In the genomic region with DNA sequence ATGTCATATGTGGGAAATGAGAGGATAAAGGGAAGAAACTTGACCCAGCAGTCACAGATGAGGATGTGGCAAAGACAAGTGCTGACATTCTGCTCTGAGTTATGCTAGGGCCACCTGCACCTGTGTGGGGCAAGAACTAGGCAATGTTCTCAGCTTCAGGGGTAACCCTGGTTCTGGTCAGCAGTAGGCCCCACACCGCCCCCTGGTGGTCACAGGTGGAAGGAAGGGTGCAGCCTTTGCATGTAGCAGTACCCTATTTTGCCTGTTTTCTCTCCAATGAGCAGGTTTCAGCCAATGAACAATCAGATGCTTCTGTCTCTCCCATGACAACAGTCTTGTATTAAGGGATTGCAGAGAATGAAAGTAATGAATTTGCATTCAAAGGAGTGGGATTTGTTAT, we compare ENCODE assay signal across 9 mouse cellular contexts. TPM values are rescaled to one million over a fixed set of nuclear protein-coding genes. Genes with fewer than 3 reads are reported as not detected.
DNase-seq lines count a peak whose midpoint lies in the region; ATAC-seq and TF ChIP-seq lines count a peak whose summit lies in the region.
"Had no signal": no experiment of that assay in that cellular context is flagged by ENCODE, and none has a peak within 500 bp of the region (broad histone marks: within the 10 kb centered on the region; RNA-seq: fewer than 3 reads in every experiment).

No protein-coding gene starts in this region.

- no peak overlapping the region for H3K9ac ChIP-seq in liver, embryonic 12.5 days

- H3K36me3 ChIP-seq in kidney, adult 2 months (ENCODE audit: control insufficient read depth, insufficient read depth, low read length) = no peaks in the 10 kb centered on the region
- H3K36me3 ChIP-seq in liver, embryonic 12.5 days = peaks cover 95% of the 10 kb centered on the region

- peak; percentile 90 for TF ChIP-seq CTCF in kidney, adult 2 months (conservative IDR thresholded peaks at IDR 0.05; ENCODE audit: insufficient read depth, insufficient read length, low read depth, low read length)

- H3K4me3 ChIP-seq in kidney, adult 2 months (ENCODE audit: insufficient read depth, low read depth, low read length) = no peak overlapping the region
- no peak overlapping the region for H3K4me3 ChIP-seq in liver, embryonic 12.5 days
- H3K4me3 ChIP-seq: myocyte had no signal

- peak; percentile 57; the same call in 1 of the 2 replicates for ATAC-seq in liver, embryonic 12.5 days

- no peak for TF ChIP-seq POLR2A in kidney, adult 2 months (IDR thresholded peaks at IDR 0.05; ENCODE audit: low read depth, low read length)

- H3K4me2 ChIP-seq in liver, embryonic 12.5 days = no peak overlapping the region

- H3K9me3 ChIP-seq in liver, embryonic 12.5 days (replicated peaks) = no peaks in the 10 kb centered on the region

- 5% methylated on average over 1 of the region's 1 CpGs for WGBS in kidney, adult 2 months
- 0% methylated on average over 1 of the region's 1 CpGs for WGBS in liver, embryonic 12.5 days (ENCODE audit: insufficient replicate concordance)

- DNase-seq in 416B (ENCODE audit: low read depth) = peak; percentile 66
- DNase-seq in NIH3T3 (ENCODE audit: low read depth) = peak; percentile 83
- DNase-seq in cerebellum, adult 9-11 months = peak; percentile 61
- DNase-seq in gastrocnemius, adult 8-10 months (ENCODE audit: low spot score in 2 of 2) = peak; percentile 60
- DNase-seq in kidney, adult 2 months = peak; percentile 74
- DNase-seq in retina, postnatal 1 day = peak; percentile 72
- DNase-seq in thymus, postnatal 36 days = peak; percentile 58 to 69

- H3K4me1 ChIP-seq in kidney, adult 2 months (ENCODE audit: control insufficient read depth, insufficient read depth, low read length) = peaks cover 4% of the 10 kb centered on the region; the same call in 1 of the 2 replicates
- H3K4me1 ChIP-seq in liver, embryonic 12.5 days = peaks cover 7% of the 10 kb centered on the region

- H3K27me3 ChIP-seq in kidney, adult 2 months (replicated peaks; ENCODE audit: control insufficient read depth, insufficient read depth, low read length) = no peaks in the 10 kb centered on the region
- no peaks in the 10 kb centered on the region for H3K27me3 ChIP-seq in liver, embryonic 12.5 days (replicated peaks)

- no peak overlapping the region for H3K27ac ChIP-seq in kidney, adult 2 months (ENCODE audit: insufficient read depth, low read depth, low read length)
- H3K27ac ChIP-seq in liver, embryonic 12.5 days = no peak overlapping the region

RNA-seq across cellular contexts. Expression of gene Trmt44, which starts 11.4 kb away (rescaled TPM):
- total RNA-seq in gastrocnemius, adult 8-10 months (2022) = 1 to 10 TPM; 1.2 to 1.9 (median 1.4) TPM
- 4.4 and 4.5 TPM in 2 replicates for polyA plus RNA-seq in kidney, adult 2 months (2012; rRNA removed)
- 5.0 and 5.3 TPM in 2 replicates for polyA plus RNA-seq in liver, embryonic 12.5 days (2016; fragmentation: Nextera tagmentation; extraction: Ambion mirVana)

RNA-seq across cellular contexts. Expression of gene Acox3, which starts 19.4 kb away (rescaled TPM):
- 10 to 100 TPM; 14.6 to 20.0 (median 17.2) TPM for total RNA-seq in gastrocnemius, adult 8-10 months (2022)
- 77.9 and 83.6 TPM in 2 replicates for polyA plus RNA-seq in kidney, adult 2 months (2012; rRNA removed)
- 4.1 and 4.4 TPM in 2 replicates for polyA plus RNA-seq in liver, embryonic 12.5 days (2016; fragmentation: Nextera tagmentation; extraction: Ambion mirVana)

RNA-seq across cellular contexts. Expression of gene Cpz, which starts 38.0 kb away (rescaled TPM):
- under 1 TPM in 1 of 4 experiments, not detected in 3; 0.25 TPM for total RNA-seq in gastrocnemius, adult 8-10 months (2022)
- polyA plus RNA-seq in kidney, adult 2 months (2012; rRNA removed) = 1.4 and 3.0 TPM in 2 replicates
- 1.8 and 1.9 TPM in 2 replicates for polyA plus RNA-seq in liver, embryonic 12.5 days (2016; fragmentation: Nextera tagmentation; extraction: Ambion mirVana)

Comparison
In these comparisons a context has a peak if more than half of its experiments do, and no peak if none do; other contexts are left out.
1. RNA of gene Acox3, which starts 19.4 kb away (polyA plus RNA-seq): 77.9 to 83.6 TPM in kidney, adult 2 months; 4.1 to 4.4 TPM in liver, embryonic 12.5 days; every median in the first group is over 10 times any median in the second.
2. Peak in every context shown above with its lines, with median percentiles within 50 percentile points of each other: DNase-seq.